Mouse (Mus musculus) kidney, adult 9 months (tissue): ENCODE data around the gene Aplf.

Experiments
- DNase-seq: peaks from one replicate; pipeline ENCODE4 v3.0.0; 2022

Gene Aplf

GRCm38 (mm10) chr6:87621281-87621680 is 50.7 kb downstream of the Aplf start:
- peak; percentile 3 for DNase-seq

GRCm38 (mm10) chr6:87618021-87618420 is 54.0 kb downstream of the Aplf start:
- DNase-seq = no peak

GRCm38 (mm10) chr6:87615696-87616083 is 56.3 kb downstream of the Aplf start:
- DNase-seq = no peak

GRCm38 (mm10) chr6:87614794-87615695 is 56.9 kb downstream of the Aplf start:
- DNase-seq = peak; percentile 26

- no peak for DNase-seq
Measured at GRCm38 (mm10) chr6:87599825-87600224, 72.2 kb downstream of the Aplf start.

GRCm38 (mm10) chr6:87597116-87597833 is 74.7 kb downstream of the Aplf start:
- peak; percentile 83 for DNase-seq

- no peak for DNase-seq
Measured at GRCm38 (mm10) chr6:87594188-87594587, 77.8 kb downstream of the Aplf start.

- DNase-seq = peak; percentile 18
Measured at GRCm38 (mm10) chr6:87590394-87591281, 81.4 kb downstream of the Aplf start, which contains the start of gene Prokr1. Gene Prokr1 (minus strand): TSS chr6:87590743.

GRCm38 (mm10) chr6:87589718-87590393 is 82.1 kb downstream of the Aplf start:
- DNase-seq = no peak

- no peak for DNase-seq
Measured at GRCm38 (mm10) chr6:87583991-87584390, 88.0 kb downstream of the Aplf start.

- DNase-seq = no peak
Measured at GRCm38 (mm10) chr6:87583183-87583611, 88.8 kb downstream of the Aplf start.

- peak; percentile 9 for DNase-seq
Measured at GRCm38 (mm10) chr6:87582456-87582855, 89.5 kb downstream of the Aplf start.

- no peak for DNase-seq
Measured at GRCm38 (mm10) chr6:87581581-87581980, 90.4 kb downstream of the Aplf start.

GRCm38 (mm10) chr6:87581071-87581470 is 90.9 kb downstream of the Aplf start:
- DNase-seq = no peak
